Mouse (Mus musculus): ENCODE measurements at regions not wholly inside any gene's neighbourhood (a gene's known extent, or its start where the extent isn't known, plus 50 kb on each side); places are given as distances from the start of the nearest gene placed in this dataset.
"Not testable (repeated sequence)": the region's sequence is repeated elsewhere in the genome, so short reads cannot be mapped to it uniquely, and the experiment has no call there.

GRCm38 (mm10) chr16:30709975-30710374 lies 110.5 kb downstream of the Fam43a start:
- WGBS: 90% methylated on average over 2 of the region's 2 CpGs
- no peak overlapping the region for H3K4me3 ChIP-seq (ENCODE audit: low read length)
- ATAC-seq (no peak), DNase-seq (ENCODE audit: low spot score) (no peak)
- no peak overlapping the region for H3K9ac ChIP-seq (replicated peaks; ENCODE audit: low read length)
- H3K9me3 ChIP-seq (ENCODE audit: low read length): 0 out of 2 replicates have a peak, but pooled peaks cover 4% of the 10 kb centered on the region
- no peaks in the 10 kb centered on the region for H3K36me3 ChIP-seq (ENCODE audit: insufficient read depth, low read length)
- no peak overlapping the region for H3K27ac ChIP-seq
- TF ChIP-seq CTCF (IDR thresholded peaks at IDR 0.05; ENCODE audit: low read depth): no peak
- no peak overlapping the region for H3K4me2 ChIP-seq (ENCODE audit: low read depth, low read length)
- no peaks in the 10 kb centered on the region for H3K27me3 ChIP-seq (ENCODE audit: insufficient read depth, low read length)
- H3K4me1 ChIP-seq (ENCODE audit: insufficient read depth, low read length): no peaks in the 10 kb centered on the region

DNA sequence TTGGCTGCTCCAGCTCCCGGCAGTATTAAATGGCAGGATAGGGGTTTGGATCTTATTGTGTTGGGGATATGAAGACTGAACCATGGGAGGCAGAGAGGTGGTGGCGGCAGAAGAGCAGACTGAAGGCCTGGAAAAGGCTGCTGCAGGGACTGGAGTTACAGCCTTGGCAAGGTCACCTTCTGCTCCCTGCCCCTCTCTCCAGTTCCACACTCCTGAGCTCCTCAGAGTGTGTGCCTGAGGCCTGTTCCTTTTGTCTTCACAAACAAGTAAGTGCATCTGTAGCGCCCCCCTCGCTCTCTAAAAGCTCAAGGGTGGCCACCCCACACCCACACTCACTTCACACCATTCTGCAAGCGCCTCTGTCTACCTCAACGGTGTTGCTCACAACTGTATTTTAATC lies 113.0 kb downstream of the Fam43a start:
- Histone ChIP-seq H3K9me3 (ENCODE audit: low read length) (0 out of 2 replicates have a peak, but pooled peaks cover 2% of the 10 kb centered on the region), H3K4me1 (ENCODE audit: insufficient read depth, low read length) (no peaks in the 10 kb centered on the region), H3K27me3 (ENCODE audit: insufficient read depth, low read length) (no peaks in the 10 kb centered on the region), H3K36me3 (ENCODE audit: insufficient read depth, low read length) (no peaks in the 10 kb centered on the region), H3K9ac (replicated peaks; ENCODE audit: low read length) (no peak overlapping the region), H3K4me3 (ENCODE audit: low read length) (no peak overlapping the region), H3K27ac (no peak overlapping the region), H3K4me2 (ENCODE audit: low read depth, low read length) (no peak overlapping the region)
- DNase-seq (ENCODE audit: low spot score) (no peak), ATAC-seq (no peak)
- 85% methylated on average over 6 of the region's 6 CpGs for WGBS
- no peak for TF ChIP-seq CTCF (IDR thresholded peaks at IDR 0.05; ENCODE audit: low read depth)

GRCm38 (mm10) chr16:30717577-30717976 lies 118.1 kb downstream of the Fam43a start:
- H3K4me2 ChIP-seq (ENCODE audit: low read depth, low read length); H3K36me3 ChIP-seq (ENCODE audit: insufficient read depth, low read length); H3K9me3 ChIP-seq (ENCODE audit: low read length); H3K27ac ChIP-seq; H3K27me3 ChIP-seq (ENCODE audit: insufficient read depth, low read length); ATAC-seq; H3K9ac ChIP-seq (replicated peaks; ENCODE audit: low read length); H3K4me3 ChIP-seq (ENCODE audit: low read length); DNase-seq (ENCODE audit: low spot score); H3K4me1 ChIP-seq (ENCODE audit: insufficient read depth, low read length): not testable (repeated sequence)

DNA sequence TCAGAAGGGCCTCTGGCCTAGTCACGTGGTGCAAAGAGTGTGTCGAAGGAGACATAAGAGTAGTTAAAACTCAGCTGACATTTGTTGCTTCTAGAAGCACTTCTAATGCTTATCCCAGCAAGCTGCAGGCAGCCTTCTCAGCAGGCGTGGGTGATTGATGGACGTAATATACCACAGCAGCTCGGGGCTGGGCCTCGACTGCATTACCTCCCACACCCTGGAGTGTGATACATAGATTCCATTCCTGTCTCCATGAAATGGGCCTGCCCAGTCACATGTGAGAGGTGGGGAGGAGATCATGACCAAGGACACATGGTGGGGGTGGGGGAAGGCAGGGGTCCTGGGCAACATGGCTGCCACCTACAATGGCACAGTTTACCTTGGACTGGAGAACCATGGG lies 121.3 kb downstream of the Fam43a start:
- Histone ChIP-seq H3K36me3 (ENCODE audit: insufficient read depth, low read length) (no peaks in the 10 kb centered on the region), H3K27ac (no peak overlapping the region), H3K4me1 (ENCODE audit: insufficient read depth, low read length) (no peaks in the 10 kb centered on the region), H3K9ac (replicated peaks; ENCODE audit: low read length) (no peak overlapping the region), H3K27me3 (ENCODE audit: insufficient read depth, low read length) (no peaks in the 10 kb centered on the region), H3K9me3 (ENCODE audit: low read length) (no peaks in the 10 kb centered on the region), H3K4me3 (ENCODE audit: low read length) (no peak overlapping the region), H3K4me2 (ENCODE audit: low read depth, low read length) (no peak overlapping the region)
- WGBS: 49% methylated on average over 6 of the region's 6 CpGs
- ATAC-seq (no peak), DNase-seq (ENCODE audit: low spot score) (peak; percentile 22)
- no peak for TF ChIP-seq CTCF (IDR thresholded peaks at IDR 0.05; ENCODE audit: low read depth)

DNA sequence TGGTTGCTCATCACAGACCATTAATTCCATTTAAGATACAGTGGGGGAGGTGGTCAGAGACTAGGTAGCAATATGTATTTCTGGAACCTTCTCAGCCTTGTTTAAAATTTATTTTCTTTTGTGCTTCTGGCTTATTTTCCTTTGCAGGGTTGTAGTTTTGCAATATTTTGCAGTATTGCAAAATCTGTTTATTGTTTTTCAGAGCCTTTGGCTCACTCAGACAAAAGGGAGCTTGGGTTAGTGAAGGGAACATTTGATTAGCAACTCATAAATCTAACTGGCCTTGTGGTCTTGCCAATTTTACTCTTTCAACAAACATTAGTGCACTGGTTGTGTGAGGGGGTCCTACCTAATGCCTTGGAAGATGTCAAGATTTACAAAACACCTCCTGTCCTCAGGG lies 121.7 kb downstream of the Fam43a start:
- Histone ChIP-seq H3K27ac (no peak overlapping the region), H3K4me1 (ENCODE audit: insufficient read depth, low read length) (no peaks in the 10 kb centered on the region), H3K9ac (replicated peaks; ENCODE audit: low read length) (no peak overlapping the region), H3K9me3 (ENCODE audit: low read length) (no peaks in the 10 kb centered on the region), H3K27me3 (ENCODE audit: insufficient read depth, low read length) (no peaks in the 10 kb centered on the region), H3K4me2 (ENCODE audit: low read depth, low read length) (no peak overlapping the region), H3K4me3 (ENCODE audit: low read length) (no peak overlapping the region), H3K36me3 (ENCODE audit: insufficient read depth, low read length) (no peaks in the 10 kb centered on the region)
- no peak for TF ChIP-seq CTCF (IDR thresholded peaks at IDR 0.05; ENCODE audit: low read depth)
- DNase-seq (ENCODE audit: low spot score) (no peak), ATAC-seq (no peak)

- Histone ChIP-seq H3K27ac (no peak overlapping the region), H3K27me3 (ENCODE audit: insufficient read depth, low read length) (no peaks in the 10 kb centered on the region), H3K9ac (replicated peaks; ENCODE audit: low read length) (no peak overlapping the region), H3K4me3 (ENCODE audit: low read length) (no peak overlapping the region), H3K36me3 (ENCODE audit: insufficient read depth, low read length) (no peaks in the 10 kb centered on the region), H3K4me2 (ENCODE audit: low read depth, low read length) (no peak overlapping the region), H3K9me3 (ENCODE audit: low read length) (0 out of 2 replicates have a peak, but pooled peaks cover 2% of the 10 kb centered on the region), H3K4me1 (ENCODE audit: insufficient read depth, low read length) (no peaks in the 10 kb centered on the region)
- 73% methylated on average over 3 of the region's 3 CpGs for WGBS
- ATAC-seq (no peak), DNase-seq (ENCODE audit: low spot score) (no peak)
- TF ChIP-seq CTCF (IDR thresholded peaks at IDR 0.05; ENCODE audit: low read depth): no peak
These were observed 122.8 kb downstream of the Fam43a start for GRCm38 (mm10) chr16:30722372-30722771.

DNA sequence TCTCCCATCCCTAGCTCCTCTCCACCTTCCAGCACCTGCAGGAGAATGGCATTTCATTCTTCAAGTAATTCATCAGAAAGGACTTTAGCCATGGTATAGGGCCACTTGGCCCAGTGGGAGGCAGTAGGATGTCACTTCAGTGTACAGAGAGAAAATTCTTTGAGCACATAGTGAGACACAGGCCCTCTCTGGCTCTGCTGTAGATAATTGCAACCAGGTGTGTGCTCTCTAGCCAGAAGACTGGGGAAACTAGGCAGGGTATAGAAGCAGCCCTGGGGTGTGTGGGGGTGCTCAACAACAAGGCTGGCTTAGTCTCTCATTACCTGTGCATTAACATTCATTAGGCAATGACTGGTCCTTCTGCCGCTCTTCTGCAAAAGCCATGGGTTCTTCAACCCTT lies 125.1 kb downstream of the Fam43a start:
- no peak overlapping the region for H3K4me3 ChIP-seq (ENCODE audit: low read length)
- H3K9ac ChIP-seq (replicated peaks; ENCODE audit: low read length): no peak overlapping the region

More for the DNA sequence above, 125.1 kb downstream of the Fam43a start:
- no peak for TF ChIP-seq CTCF (IDR thresholded peaks at IDR 0.05; ENCODE audit: low read depth)
- ATAC-seq: no peak
- H3K27ac ChIP-seq: no peak overlapping the region
- 95% methylated on average over 1 of the region's 1 CpGs for WGBS
- no peak overlapping the region for H3K4me2 ChIP-seq (ENCODE audit: low read depth, low read length)
- no peaks in the 10 kb centered on the region for H3K4me1 ChIP-seq (ENCODE audit: insufficient read depth, low read length)
- DNase-seq (ENCODE audit: low spot score): no peak
- H3K36me3 ChIP-seq (ENCODE audit: insufficient read depth, low read length): no peaks in the 10 kb centered on the region
- H3K9me3 ChIP-seq (ENCODE audit: low read length): 0 out of 2 replicates have a peak, but pooled peaks cover 2% of the 10 kb centered on the region
- no peaks in the 10 kb centered on the region for H3K27me3 ChIP-seq (ENCODE audit: insufficient read depth, low read length)

All from hindbrain, postnatal 0 days (tissue).